Mouse (Mus musculus): ENCODE results near the gene Stard13.

- TF ChIP-seq CTCF (IDR thresholded peaks at IDR 0.05; ENCODE audit: low read depth, low read length) (no peak), POLR2A (IDR thresholded peaks at IDR 0.05; ENCODE audit: borderline replicate concordance, low read depth, low read length) (no peak)
These were observed 107.0 kb downstream of the Stard13 start for GRCm38 (mm10) chr5:151126608-151127005.
